Mouse (Mus musculus) hindbrain, embryonic 16.5 days (tissue): ENCODE results near the gene Cct5. TPM values are rescaled to one million over a fixed set of nuclear protein-coding genes. Genes with fewer than 3 reads are reported as not detected.

Experiments used
- ATAC-seq: fragments of 200-750 bp; cut with Nextera tagmentation; 2 replicates; pipeline ENCODE4 v1.8.0; 2017; ENCODE audit warnings: moderate TSS enrichment, moderate library complexity
- H3K27ac ChIP-seq: fragments of 300-500 bp; sonication (generic); 2 replicates; pipeline ENCODE4 v1.5.1; 2014; ENCODE audit warnings: low read depth, mild to moderate bottlenecking, control low read depth, low read length, moderate library complexity
- H3K27me3 ChIP-seq: fragments of 300-500 bp; sonication (generic); replicated peaks from 2 replicates; pipeline ENCODE4 v1.6.1; 2014; ENCODE audit warnings: low read length; ENCODE audit not compliant: control insufficient read depth, insufficient read depth
- H3K36me3 ChIP-seq: fragments of 300-500 bp; sonication (generic); 2 replicates; pipeline ENCODE4 v1.6.1; 2014; ENCODE audit warnings: mild to moderate bottlenecking, low read length, moderate library complexity, mixed read lengths; ENCODE audit not compliant: control insufficient read depth, insufficient read depth
- H3K4me1 ChIP-seq: fragments of 300-500 bp; sonication (generic); 2 replicates; pipeline ENCODE4 v1.6.1; 2014; ENCODE audit warnings: low read depth, low read length; ENCODE audit not compliant: control insufficient read depth, insufficient read depth
- H3K4me2 ChIP-seq: fragments of 300-500 bp; sonication (generic); 2 replicates; pipeline ENCODE4 v1.6.1; 2014; ENCODE audit warnings: mild to moderate bottlenecking, low read length, control low read depth, moderate library complexity
- H3K4me3 ChIP-seq: fragments of 300-500 bp; sonication (generic); 2 replicates; pipeline ENCODE4 v1.5.1; 2014; ENCODE audit warnings: mild to moderate bottlenecking, low read length, control low read depth, moderate library complexity
- H3K9ac ChIP-seq: fragments of 300-500 bp; sonication (generic); 2 replicates; pipeline ENCODE4 v1.6.1; 2014; ENCODE audit warnings: low read depth, mild to moderate bottlenecking, control low read depth, low read length, moderate library complexity
- H3K9me3 ChIP-seq: fragments of 300-500 bp; sonication (generic); 2 replicates; pipeline ENCODE4 v1.6.1; 2014; ENCODE audit warnings: mild to moderate bottlenecking, low read length, moderate library complexity; ENCODE audit not compliant: control insufficient read depth
- WGBS: fragments of 180-500 bp; shearing (Covaris S2); extraction: QIAGEN DNeasy Blood & Tissue Kit; methylation state at CpG from one replicate; pipeline ENCODE4 v1.1.7; 2014; 5-methylcytosine and 5-hydroxymethylcytosine counted together
- polyA plus RNA-seq: library from polyadenylated mRNA; unstranded; fragments of >200 nt; fragmentation: Nextera tagmentation; extraction: Ambion mirVana; gene quantifications from 2 replicates; pipeline ENCODE4 v1.2.1, GENCODE M21; 2015

Gene Cct5
- polyA plus RNA-seq, 1 experiment from 2014 or later: 484 TPM

DNA sequence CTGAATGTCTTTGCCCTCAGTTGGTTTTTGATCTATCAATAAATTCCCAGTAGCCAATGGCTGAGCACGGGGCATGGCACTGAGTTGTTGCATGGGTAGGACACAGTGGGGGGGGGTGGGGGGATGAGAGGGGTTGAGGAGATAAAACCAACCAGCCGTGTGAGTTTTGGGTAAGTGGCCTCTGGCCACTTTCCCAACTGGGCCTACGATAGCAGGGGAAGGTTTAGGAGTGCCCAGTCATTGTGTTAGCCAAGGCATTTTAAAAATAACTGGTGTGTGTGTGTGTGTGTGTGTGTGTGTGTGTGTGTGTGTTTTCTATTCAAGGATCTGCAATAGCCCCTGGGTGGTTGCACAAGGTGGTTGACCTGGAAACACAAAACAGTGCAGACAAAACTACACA lies 58.4 kb downstream of the Cct5 start:
- WGBS: 15% methylated on average over 3 of the region's 3 CpGs
- Histone ChIP-seq H3K9ac (no peak overlapping the region), H3K9me3 (no peaks in the 10 kb centered on the region), H3K4me3 (no peak overlapping the region), H3K27me3 (no peaks in the 10 kb centered on the region), H3K27ac (no peak overlapping the region), H3K4me1 (peaks cover 8% of the 10 kb centered on the region), H3K4me2 (no peak overlapping the region), H3K36me3 (no peaks in the 10 kb centered on the region)
- ATAC-seq: no peak

DNA sequence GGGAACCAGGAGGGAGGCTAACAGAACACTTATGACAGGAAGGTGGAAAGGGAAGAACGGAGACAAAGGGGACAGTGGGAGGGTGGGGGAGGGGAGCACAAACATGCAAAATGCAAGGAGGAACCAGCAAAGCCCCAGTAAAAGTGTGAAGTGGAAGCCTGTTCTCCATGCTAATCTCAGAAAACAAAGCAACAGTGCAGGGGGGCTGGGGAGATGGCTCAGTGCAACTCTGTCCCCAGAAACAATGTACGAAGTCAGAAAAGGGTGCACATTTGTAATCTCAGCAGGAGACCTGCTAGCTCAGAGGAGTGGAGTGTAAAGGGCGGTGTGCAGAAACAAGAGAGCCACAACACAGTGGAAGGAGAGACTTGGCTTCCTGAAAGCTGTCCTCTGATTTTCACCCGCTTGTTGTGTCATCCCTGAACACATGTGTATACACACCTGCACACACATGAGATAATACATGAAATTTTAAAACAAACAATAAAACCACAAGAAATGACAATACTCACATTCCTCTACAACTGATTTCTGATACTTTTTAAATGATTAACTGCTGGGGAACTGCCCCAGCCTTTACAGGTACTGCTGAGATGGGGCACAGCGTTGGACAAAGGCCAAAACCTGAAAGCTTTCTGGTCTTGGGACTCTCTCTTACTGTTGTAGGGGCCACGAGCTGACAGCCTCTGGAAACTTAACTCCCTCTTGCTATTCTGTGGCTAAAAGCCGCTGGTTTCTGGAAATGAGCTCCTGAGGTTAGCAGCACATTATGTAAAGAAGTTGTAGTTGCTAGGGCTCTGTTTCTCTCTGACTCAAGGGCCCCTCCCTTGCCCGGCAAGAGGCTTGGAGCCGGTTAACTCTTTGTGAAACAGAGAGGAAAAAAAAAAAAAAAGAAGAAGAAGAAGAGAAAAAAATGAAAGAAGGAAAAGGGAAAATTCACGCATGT lies 59.3 kb downstream of the Cct5 start:
- Histone ChIP-seq H3K27me3 (no peaks in the 10 kb centered on the region), H3K4me1 (peaks cover 8% of the 10 kb centered on the region), H3K4me2 (0 out of 2 replicates have a peak overlapping the region, but pooled peaks have one; percentile 14), H3K9ac (no peak overlapping the region), H3K9me3 (no peaks in the 10 kb centered on the region), H3K36me3 (no peaks in the 10 kb centered on the region), H3K4me3 (no peak overlapping the region), H3K27ac (no peak overlapping the region)
- ATAC-seq: no peak
- whole genome bisulfite sequencing: 7% methylated on average over 10 of the region's 10 CpGs

Other genes starting within 250 kb of the Cct5 start
- 0.98 and 1.2 TPM in 2 replicates for gene Ankrd33b, start 234.1 kb downstream of the Cct5 start, polyA plus RNA-seq
- gene Ropn1l, start 148.1 kb downstream of the Cct5 start, polyA plus RNA-seq: 2.0 and 2.9 TPM in 2 replicates
- 68.3 and 82.9 TPM in 2 replicates for gene March6, start 70.8 kb downstream of the Cct5 start, polyA plus RNA-seq
- gene Cmbl, start 36.4 kb downstream of the Cct5 start, polyA plus RNA-seq: 16.0 and 17.1 TPM in 2 replicates
- 11.0 TPM in 2 replicates for gene Fam173b, start within 50 bp of the Cct5 start, polyA plus RNA-seq